19 mouse cellular contexts compared by ENCODE assay signal in the genomic region with DNA sequence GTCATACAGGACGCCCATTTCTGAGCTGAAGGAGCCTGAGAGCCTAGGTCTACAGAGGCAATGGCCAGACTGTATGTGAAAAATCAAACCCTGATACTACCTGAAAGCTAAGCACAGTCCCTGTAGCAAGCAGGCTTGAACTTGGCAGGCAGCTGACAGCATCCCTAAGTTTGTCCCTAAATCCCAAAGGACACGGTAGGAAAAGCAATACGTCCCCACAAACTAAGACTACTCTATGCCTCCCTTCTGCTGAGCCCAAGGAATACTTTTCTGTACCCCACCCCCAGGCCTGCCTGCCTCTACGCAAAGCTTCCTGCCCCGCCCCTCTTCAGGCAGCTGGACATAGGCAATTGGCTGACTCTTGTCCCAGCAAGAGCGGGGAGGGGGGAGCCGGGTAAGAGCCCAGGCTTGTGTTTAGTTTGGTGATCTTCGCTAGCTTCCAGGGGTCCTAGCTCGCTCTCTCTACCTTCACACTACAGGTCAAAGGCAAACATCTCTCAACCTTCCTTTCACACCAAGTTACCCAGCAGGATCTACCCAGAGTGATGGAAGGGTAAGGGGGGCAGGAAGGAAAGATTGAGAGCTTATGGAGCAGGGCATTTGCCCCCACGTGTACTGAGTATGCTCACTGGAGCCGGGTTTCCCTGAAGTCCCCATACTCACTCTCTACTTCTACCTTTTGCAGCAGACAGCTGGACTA. TPM values are rescaled to one million over a fixed set of nuclear protein-coding genes. Genes with fewer than 3 reads are reported as not detected.
DNase-seq lines count a peak whose midpoint lies in the region; ATAC-seq and TF ChIP-seq lines count a peak whose summit lies in the region.
"Had no signal": no experiment of that assay in that cellular context is flagged by ENCODE, and none has a peak within 500 bp of the region (broad histone marks: within the 10 kb centered on the region; RNA-seq: fewer than 3 reads in every experiment).

No protein-coding gene starts in this region.

- 0 out of 2 replicates have a peak, but pooled peaks have one; percentile 17 for ATAC-seq in lung, embryonic 14.5 days (ENCODE audit: insufficient read depth)
- ATAC-seq in kidney, embryonic 16.5 days (ENCODE audit: low FRiP score, low TSS enrichment): no peak

- peaks cover 26% of the 10 kb centered on the region for H3K4me1 ChIP-seq in heart, embryonic 10.5 days
- H3K4me1 ChIP-seq in lung, embryonic 14.5 days (ENCODE audit: insufficient read depth): no peaks in the 10 kb centered on the region
- peaks cover 3% of the 10 kb centered on the region; the same call in 1 of the 2 replicates for H3K4me1 ChIP-seq in lung, adult 2 months (ENCODE audit: control insufficient read depth, insufficient read depth, low read length)
- peaks cover 38% of the 10 kb centered on the region for H3K4me1 ChIP-seq in embryonic facial prominence, embryonic 10.5 days
- peaks cover 18% of the 10 kb centered on the region for H3K4me1 ChIP-seq in kidney, embryonic 16.5 days (ENCODE audit: insufficient read depth, low read length)

- peak; percentile 68 for DNase-seq in heart, embryonic 10.5 days (ENCODE audit: low spot score)
- DNase-seq in heart, adult 9 months (ENCODE audit: low spot score in 2 of 2): no peak
- peak; percentile 33 for DNase-seq in lung, embryonic 14.5 days
- DNase-seq in lung, adult 2 months: no peak
- peak; percentile 61 for DNase-seq in embryonic facial prominence, embryonic 10.5 days (ENCODE audit: low spot score)
- peak; percentile 23 for DNase-seq in mesoderm, embryonic 11.5 days (ENCODE audit: low read depth, low spot score)
- no peak for DNase-seq in adrenal gland, postnatal 14 days
- DNase-seq: cerebellum, postnatal 25 days; heart, postnatal 10 days; thymus, adult 2 months had no signal

- H3K9ac ChIP-seq in lung, embryonic 14.5 days: no peak overlapping the region
- no peak overlapping the region for H3K9ac ChIP-seq in kidney, embryonic 16.5 days (replicated peaks; ENCODE audit: low read length)
- H3K9ac ChIP-seq: liver, embryonic 14.5 days; neural tube, embryonic 15.5 days had no signal

- no peak for TF ChIP-seq POLR2A in lung, adult 2 months (IDR thresholded peaks at IDR 0.05; ENCODE audit: borderline replicate concordance, extremely low read depth, low read depth, low read length)

- no peak for TF ChIP-seq CTCF in lung, embryonic 14.5 days (IDR thresholded peaks at IDR 0.05; ENCODE audit: low read depth)
- no peak for TF ChIP-seq CTCF in lung, adult 2 months (IDR thresholded peaks at IDR 0.05; ENCODE audit: insufficient read depth, low read length)

- no peaks in the 10 kb centered on the region for H3K9me3 ChIP-seq in heart, embryonic 10.5 days
- no peaks in the 10 kb centered on the region for H3K9me3 ChIP-seq in lung, embryonic 14.5 days (ENCODE audit: low read depth, low read length)
- no peaks in the 10 kb centered on the region for H3K9me3 ChIP-seq in embryonic facial prominence, embryonic 10.5 days
- peaks cover 4% of the 10 kb centered on the region; the same call in 1 of the 2 replicates for H3K9me3 ChIP-seq in kidney, embryonic 16.5 days (ENCODE audit: low read length)
- H3K9me3 ChIP-seq: neural tube, embryonic 15.5 days had no signal

- no peak overlapping the region for H3K4me2 ChIP-seq in lung, embryonic 14.5 days
- no peak overlapping the region for H3K4me2 ChIP-seq in kidney, embryonic 16.5 days (replicated peaks; ENCODE audit: low read depth, low read length)

- H3K27me3 ChIP-seq in heart, embryonic 10.5 days (ENCODE audit: insufficient read depth, poor library complexity, severe bottlenecking): peaks cover 75% of the 10 kb centered on the region
- peaks cover 61% of the 10 kb centered on the region for H3K27me3 ChIP-seq in lung, embryonic 14.5 days (ENCODE audit: insufficient read depth, low read length)
- peaks cover 78% of the 10 kb centered on the region for H3K27me3 ChIP-seq in embryonic facial prominence, embryonic 10.5 days (replicated peaks; ENCODE audit: low read depth, poor library complexity, severe bottlenecking)
- H3K27me3 ChIP-seq in kidney, embryonic 16.5 days (ENCODE audit: insufficient read depth, low read length): peaks cover 66% of the 10 kb centered on the region

- no peak overlapping the region for H3K4me3 ChIP-seq in heart, embryonic 10.5 days
- H3K4me3 ChIP-seq in lung, embryonic 14.5 days (ENCODE audit: low read depth, low read length): no peak overlapping the region
- H3K4me3 ChIP-seq in lung, adult 2 months (replicated peaks; ENCODE audit: extremely low read depth, low read depth, low read length): no peak overlapping the region
- peak overlapping the region; percentile 2; the same call in 1 of the 2 replicates for H3K4me3 ChIP-seq in embryonic facial prominence, embryonic 10.5 days
- H3K4me3 ChIP-seq in kidney, embryonic 16.5 days (ENCODE audit: low read length): no peak overlapping the region
- H3K4me3 ChIP-seq: megakaryocyte, embryonic 14.5 days; neural tube, embryonic 15.5 days had no signal

- no peaks in the 10 kb centered on the region for H3K36me3 ChIP-seq in heart, embryonic 10.5 days
- no peaks in the 10 kb centered on the region for H3K36me3 ChIP-seq in lung, embryonic 14.5 days (ENCODE audit: insufficient read depth)
- H3K36me3 ChIP-seq in embryonic facial prominence, embryonic 10.5 days (replicated peaks): no peaks in the 10 kb centered on the region
- no peaks in the 10 kb centered on the region for H3K36me3 ChIP-seq in kidney, embryonic 16.5 days (ENCODE audit: insufficient read depth, low read length)
- H3K36me3 ChIP-seq: neural tube, embryonic 15.5 days had no signal

- no peak overlapping the region for H3K27ac ChIP-seq in heart, embryonic 10.5 days
- no peak overlapping the region for H3K27ac ChIP-seq in lung, embryonic 14.5 days (ENCODE audit: low read depth)
- H3K27ac ChIP-seq in embryonic facial prominence, embryonic 10.5 days (replicated peaks): no peak overlapping the region
- H3K27ac ChIP-seq in kidney, embryonic 16.5 days (ENCODE audit: low read length): no peak overlapping the region
- H3K27ac ChIP-seq: liver, embryonic 14.5 days; neural tube, embryonic 15.5 days had no signal

- WGBS in heart, embryonic 10.5 days: 9% methylated on average over 11 of the region's 11 CpGs
- 7% methylated on average over 11 of the region's 11 CpGs for WGBS in lung, embryonic 14.5 days
- WGBS in lung, adult 2 months: 14% methylated on average over 11 of the region's 11 CpGs
- 9% methylated on average over 11 of the region's 11 CpGs for WGBS in embryonic facial prominence, embryonic 10.5 days
- WGBS in kidney, embryonic 16.5 days: 11% methylated on average over 11 of the region's 11 CpGs

RNA-seq across cellular contexts. Expression of a gene that starts 1.3 kb away (rescaled TPM):
- 0.48 TPM in 1 of 2 replicates, not detected in the other for polyA plus RNA-seq in heart, embryonic 10.5 days (2016; fragmentation: Nextera tagmentation; extraction: Ambion mirVana)
- polyA plus RNA-seq in lung, embryonic 14.5 days (2014; fragmentation: Nextera tagmentation; extraction: Ambion mirVana): not detected in 2 replicates
- polyA plus RNA-seq in lung, adult 2 months (2012; rRNA removed): 10.4 and 13.2 TPM in 2 replicates
- 0.15 and 0.39 TPM in 2 replicates for polyA plus RNA-seq in embryonic facial prominence, embryonic 10.5 days (2016; fragmentation: Nextera tagmentation; extraction: Ambion mirVana)
- not detected in 2 replicates for polyA plus RNA-seq in kidney, embryonic 16.5 days (2015; fragmentation: Nextera tagmentation; extraction: Ambion mirVana)
- total RNA-seq in adrenal gland, postnatal 14 days (2021): not detected in 2 replicates
- total RNA-seq: granulocyte monocyte progenitor cell, adult 5-6 weeks; heart, postnatal 10 days had no signal
- polyA plus RNA-seq: liver, embryonic 14.5 days had no signal

RNA-seq across cellular contexts. Expression of a gene that starts 9.4 kb away (rescaled TPM):
- polyA plus RNA-seq in heart, embryonic 10.5 days (2016; fragmentation: Nextera tagmentation; extraction: Ambion mirVana): not detected in 2 replicates
- not detected in 2 replicates for polyA plus RNA-seq in lung, embryonic 14.5 days (2014; fragmentation: Nextera tagmentation; extraction: Ambion mirVana)
- not detected in 2 replicates for polyA plus RNA-seq in lung, adult 2 months (2012; rRNA removed)
- polyA plus RNA-seq in embryonic facial prominence, embryonic 10.5 days (2016; fragmentation: Nextera tagmentation; extraction: Ambion mirVana): not detected in 2 replicates
- polyA plus RNA-seq in kidney, embryonic 16.5 days (2015; fragmentation: Nextera tagmentation; extraction: Ambion mirVana): not detected in 2 replicates
- total RNA-seq in adrenal gland, postnatal 14 days (2021): not detected in 2 replicates
- total RNA-seq: adrenal gland, postnatal 4 days; granulocyte monocyte progenitor cell, adult 5-6 weeks; heart, postnatal 10 days; left cerebral cortex, postnatal 10 days had no signal
- polyA plus RNA-seq: frontal cortex, adult 2 months; large intestine, adult 2 months; liver, embryonic 14.5 days; neural tube, embryonic 15.5 days; thymus, adult 2 months had no signal

RNA-seq across cellular contexts. Expression of a gene that starts 27.1 kb away (rescaled TPM):
- not detected in 2 replicates for polyA plus RNA-seq in heart, embryonic 10.5 days (2016; fragmentation: Nextera tagmentation; extraction: Ambion mirVana)
- polyA plus RNA-seq in lung, embryonic 14.5 days (2014; fragmentation: Nextera tagmentation; extraction: Ambion mirVana): not detected in 2 replicates
- polyA plus RNA-seq in lung, adult 2 months (2012; rRNA removed): not detected in 2 replicates
- not detected in 2 replicates for polyA plus RNA-seq in embryonic facial prominence, embryonic 10.5 days (2016; fragmentation: Nextera tagmentation; extraction: Ambion mirVana)
- not detected in 2 replicates for polyA plus RNA-seq in kidney, embryonic 16.5 days (2015; fragmentation: Nextera tagmentation; extraction: Ambion mirVana)
- total RNA-seq in adrenal gland, postnatal 14 days (2021): not detected in 2 replicates
- total RNA-seq: adrenal gland, postnatal 4 days; granulocyte monocyte progenitor cell, adult 5-6 weeks; heart, postnatal 10 days had no signal
- polyA plus RNA-seq: frontal cortex, adult 2 months; large intestine, adult 2 months; liver, embryonic 14.5 days; neural tube, embryonic 15.5 days; thymus, adult 2 months had no signal

RNA-seq across cellular contexts. Expression of a gene that starts 49.6 kb away (rescaled TPM):
- 80.1 and 86.4 TPM in 2 replicates for polyA plus RNA-seq in heart, embryonic 10.5 days (2016; fragmentation: Nextera tagmentation; extraction: Ambion mirVana)
- polyA plus RNA-seq in lung, embryonic 14.5 days (2014; fragmentation: Nextera tagmentation; extraction: Ambion mirVana): 85.0 and 86.4 TPM in 2 replicates
- polyA plus RNA-seq in lung, adult 2 months (2012; rRNA removed): 60.4 and 78.2 TPM in 2 replicates
- 96.6 and 99.6 TPM in 2 replicates for polyA plus RNA-seq in embryonic facial prominence, embryonic 10.5 days (2016; fragmentation: Nextera tagmentation; extraction: Ambion mirVana)
- polyA plus RNA-seq in kidney, embryonic 16.5 days (2015; fragmentation: Nextera tagmentation; extraction: Ambion mirVana): 91.1 and 92.2 TPM in 2 replicates
- 72.3 and 74.8 TPM in 2 replicates for total RNA-seq in adrenal gland, postnatal 14 days (2021)

Comparison
In these comparisons a context has a peak if more than half of its experiments do, and no peak if none do; other contexts are left out.
1. DNase-seq: peak in heart, embryonic 10.5 days (single experiment), lung, embryonic 14.5 days (single experiment), embryonic facial prominence, embryonic 10.5 days (single experiment) and mesoderm, embryonic 11.5 days (single experiment); none in heart, adult 9 months (0 of 2), lung, adult 2 months (single experiment) and adrenal gland, postnatal 14 days (single experiment).